Mouse (Mus musculus): ENCODE measurements around the gene Prpf38b. TPM values are rescaled to one million over a fixed set of nuclear protein-coding genes. Genes with fewer than 3 reads are reported as not detected.
"Not testable (repeated sequence)": the region's sequence is repeated elsewhere in the genome, so short reads cannot be mapped to it uniquely, and the experiment has no call there.

The Prpf38b gene
- polyA plus RNA-seq, 1 experiment from 2014 or later: 80.7 TPM

GRCm38 (mm10) chr3:108870631-108871030 is 40.9 kb downstream of the Prpf38b start:
- no peak for DNase-seq (ENCODE audit: low spot score)
- H3K4me1 ChIP-seq: no peaks in the 10 kb centered on the region
- H3K9me3 ChIP-seq: no peaks in the 10 kb centered on the region
- no peaks in the 10 kb centered on the region for H3K36me3 ChIP-seq (replicated peaks)
- H3K27me3 ChIP-seq (replicated peaks; ENCODE audit: low read depth, poor library complexity, severe bottlenecking): no peaks in the 10 kb centered on the region
- H3K27ac ChIP-seq (replicated peaks): no peak overlapping the region
- H3K4me3 ChIP-seq: no peak overlapping the region
- WGBS: 81% methylated on average over 6 of the region's 6 CpGs

GRCm38 (mm10) chr3:108867449-108867848 is 44.1 kb downstream of the Prpf38b start:
- H3K9me3 ChIP-seq: no peaks in the 10 kb centered on the region
- no peak overlapping the region for H3K27ac ChIP-seq (replicated peaks)
- H3K27me3 ChIP-seq (replicated peaks; ENCODE audit: low read depth, poor library complexity, severe bottlenecking): no peaks in the 10 kb centered on the region
- DNase-seq (ENCODE audit: low spot score): no peak
- H3K4me1 ChIP-seq: no peaks in the 10 kb centered on the region
- 88% methylated on average over 3 of the region's 3 CpGs for WGBS
- H3K4me3 ChIP-seq: no peak overlapping the region
- no peaks in the 10 kb centered on the region for H3K36me3 ChIP-seq (replicated peaks)

- no peak for DNase-seq (ENCODE audit: low spot score)
- H3K4me3 ChIP-seq: no peak overlapping the region
- H3K27me3 ChIP-seq (replicated peaks; ENCODE audit: low read depth, poor library complexity, severe bottlenecking): no peaks in the 10 kb centered on the region
- 95% methylated on average over 3 of the region's 3 CpGs for WGBS
- H3K4me1 ChIP-seq: no peaks in the 10 kb centered on the region
- no peak overlapping the region for H3K27ac ChIP-seq (replicated peaks)
- no peaks in the 10 kb centered on the region for H3K36me3 ChIP-seq (replicated peaks)
- no peaks in the 10 kb centered on the region for H3K9me3 ChIP-seq
Measured at GRCm38 (mm10) chr3:108865676-108866075, 45.9 kb downstream of the Prpf38b start.

DNA sequence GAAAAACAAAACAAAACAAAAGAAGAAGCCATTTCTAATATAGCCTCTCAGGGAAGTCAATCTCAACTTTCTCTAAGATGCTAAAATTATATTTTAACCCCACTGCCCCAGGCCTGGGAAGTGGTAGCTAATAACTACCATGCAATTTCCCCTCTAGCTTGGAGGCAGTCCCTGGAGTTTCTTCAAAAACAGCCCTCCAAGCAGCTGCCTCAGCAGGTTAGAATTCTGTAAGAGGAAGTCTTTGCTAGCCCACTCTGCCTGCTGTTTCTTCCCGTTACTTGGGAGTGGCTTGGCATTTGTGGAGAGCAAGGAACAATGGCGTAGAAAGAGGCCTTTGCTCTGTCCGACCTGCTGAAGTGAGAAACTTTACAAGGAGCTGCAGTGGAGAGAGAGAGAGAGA is 46.4 kb downstream of the Prpf38b start:
- H3K9me3 ChIP-seq: no peaks in the 10 kb centered on the region
- DNase-seq (ENCODE audit: low spot score): no peak
- 41% methylated on average over 3 of the region's 3 CpGs for WGBS
- H3K27ac ChIP-seq (replicated peaks): no peak overlapping the region
- H3K27me3 ChIP-seq (replicated peaks; ENCODE audit: low read depth, poor library complexity, severe bottlenecking): no peaks in the 10 kb centered on the region
- H3K4me1 ChIP-seq: no peaks in the 10 kb centered on the region
- no peak overlapping the region for H3K4me3 ChIP-seq
- H3K36me3 ChIP-seq (replicated peaks): no peaks in the 10 kb centered on the region

GRCm38 (mm10) chr3:108863091-108863490 is 48.4 kb downstream of the Prpf38b start:
- Histone ChIP-seq H3K27ac (replicated peaks) (no peak overlapping the region), H3K27me3 (replicated peaks; ENCODE audit: low read depth, poor library complexity, severe bottlenecking) (no peaks in the 10 kb centered on the region), H3K36me3 (replicated peaks) (no peaks in the 10 kb centered on the region), H3K4me1 (peaks cover 18% of the 10 kb centered on the region), H3K9me3 (no peaks in the 10 kb centered on the region), H3K4me3 (no peak overlapping the region)
- 95% methylated on average over 10 of the region's 10 CpGs for WGBS
- no peak for DNase-seq (ENCODE audit: low spot score)

- WGBS: 88% methylated on average over 4 of the region's 4 CpGs
- not testable (repeated sequence) for H3K27ac ChIP-seq (replicated peaks); DNase-seq (ENCODE audit: low spot score); H3K27me3 ChIP-seq (replicated peaks; ENCODE audit: low read depth, poor library complexity, severe bottlenecking); H3K4me3 ChIP-seq; H3K9me3 ChIP-seq; H3K36me3 ChIP-seq (replicated peaks)
- peaks cover 22% of the 10 kb centered on the region for H3K4me1 ChIP-seq
Measured at GRCm38 (mm10) chr3:108862282-108862681, 49.2 kb downstream of the Prpf38b start.

DNA sequence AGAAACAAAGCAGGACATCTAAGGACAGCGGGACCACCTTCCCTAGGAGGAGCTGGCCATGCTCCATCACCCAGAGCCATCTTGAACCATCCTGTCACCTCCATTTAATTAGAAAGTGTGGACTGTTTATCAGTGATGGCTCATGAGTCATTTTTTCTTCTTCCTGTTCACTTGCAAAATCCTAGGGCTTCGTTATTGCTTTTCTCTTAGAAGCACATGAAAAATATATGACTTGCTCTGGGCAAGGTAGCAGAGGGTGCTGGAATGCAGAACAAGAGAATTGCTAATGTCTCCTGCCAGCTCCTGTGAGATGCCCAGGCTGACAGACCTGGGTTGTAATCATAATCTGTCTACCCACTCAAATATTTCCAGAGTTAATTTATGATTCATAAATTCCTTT is 50.7 kb downstream of the Prpf38b start:
- DNase-seq (ENCODE audit: low spot score): no peak

GRCm38 (mm10) chr3:108858231-108858770 is 53.2 kb downstream of the Prpf38b start:
- Histone ChIP-seq H3K36me3 (replicated peaks) (no peaks in the 10 kb centered on the region), H3K4me1 (peaks cover 37% of the 10 kb centered on the region), H3K27ac (replicated peaks) (0 out of 2 replicates have a peak overlapping the region, but pooled peaks have one; percentile 3), H3K27me3 (replicated peaks; ENCODE audit: low read depth, poor library complexity, severe bottlenecking) (0 out of 2 replicates have a peak, but pooled peaks cover 6% of the 10 kb centered on the region), H3K4me3 (no peak overlapping the region), H3K9me3 (no peaks in the 10 kb centered on the region)
- peak; percentile 40 for DNase-seq (ENCODE audit: low spot score)
- WGBS: 47% methylated on average over 7 of the region's 7 CpGs

More for the DNA sequence above, 50.7 kb downstream of the Prpf38b start:
- no peaks in the 10 kb centered on the region for H3K36me3 ChIP-seq (replicated peaks)
- no peak overlapping the region for H3K27ac ChIP-seq (replicated peaks)
- H3K27me3 ChIP-seq (replicated peaks; ENCODE audit: low read depth, poor library complexity, severe bottlenecking): no peaks in the 10 kb centered on the region
- no peaks in the 10 kb centered on the region for H3K9me3 ChIP-seq
- H3K4me1 ChIP-seq: peaks cover 31% of the 10 kb centered on the region
- 78% methylated on average over 2 of the region's 2 CpGs for WGBS
- no peak overlapping the region for H3K4me3 ChIP-seq

- WGBS: 88% methylated on average over 1 of the region's 1 CpGs
- H3K27ac ChIP-seq (replicated peaks): 0 out of 2 replicates have a peak overlapping the region, but pooled peaks have one; percentile 3
Measured at GRCm38 (mm10) chr3:108857714-108858113, 53.8 kb downstream of the Prpf38b start.

DNA sequence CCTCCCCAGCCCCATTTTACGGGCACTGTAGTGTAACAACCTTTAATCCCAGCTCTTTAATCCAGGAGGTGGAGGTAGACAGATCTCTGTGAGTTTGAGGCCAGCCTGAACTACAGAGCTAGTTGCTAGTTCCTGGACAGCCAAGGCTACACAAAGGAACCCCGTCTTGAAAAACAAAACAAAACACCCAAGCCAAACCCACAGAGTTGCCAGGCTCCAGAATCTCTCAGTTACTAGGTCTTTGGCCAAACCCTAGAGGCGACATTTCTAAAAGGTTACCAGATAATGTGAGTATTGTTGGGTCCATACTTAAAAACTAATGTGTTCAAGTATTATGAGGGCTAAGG is 54.4 kb downstream of the Prpf38b start:
- Histone ChIP-seq H3K4me3 (no peak overlapping the region), H3K27me3 (replicated peaks; ENCODE audit: low read depth, poor library complexity, severe bottlenecking) (0 out of 2 replicates have a peak, but pooled peaks cover 6% of the 10 kb centered on the region), H3K27ac (replicated peaks) (no peak overlapping the region), H3K9me3 (no peaks in the 10 kb centered on the region), H3K4me1 (peaks cover 40% of the 10 kb centered on the region), H3K36me3 (replicated peaks) (no peaks in the 10 kb centered on the region)
- DNase-seq (ENCODE audit: low spot score): no peak
- 33% methylated on average over 3 of the region's 3 CpGs for WGBS

More at GRCm38 (mm10) chr3:108857714-108858113, 53.8 kb downstream of the Prpf38b start:
- peaks cover 37% of the 10 kb centered on the region for H3K4me1 ChIP-seq
- H3K4me3 ChIP-seq: no peak overlapping the region
- H3K36me3 ChIP-seq (replicated peaks): no peaks in the 10 kb centered on the region
- no peaks in the 10 kb centered on the region for H3K9me3 ChIP-seq
- no peak for DNase-seq (ENCODE audit: low spot score)
- 0 out of 2 replicates have a peak, but pooled peaks cover 6% of the 10 kb centered on the region for H3K27me3 ChIP-seq (replicated peaks; ENCODE audit: low read depth, poor library complexity, severe bottlenecking)

- Histone ChIP-seq H3K4me1 (peaks cover 43% of the 10 kb centered on the region), H3K27me3 (replicated peaks; ENCODE audit: low read depth, poor library complexity, severe bottlenecking) (0 out of 2 replicates have a peak, but pooled peaks cover 6% of the 10 kb centered on the region), H3K27ac (replicated peaks) (no peak overlapping the region), H3K4me3 (no peak overlapping the region), H3K36me3 (replicated peaks) (no peaks in the 10 kb centered on the region), H3K9me3 (no peaks in the 10 kb centered on the region)
- DNase-seq (ENCODE audit: low spot score): peak; percentile 57
- WGBS: 45% methylated on average over 8 of the region's 8 CpGs
Measured at GRCm38 (mm10) chr3:108856386-108857123, 55.0 kb downstream of the Prpf38b start.

- Histone ChIP-seq H3K36me3 (replicated peaks) (no peaks in the 10 kb centered on the region), H3K27me3 (replicated peaks; ENCODE audit: low read depth, poor library complexity, severe bottlenecking) (0 out of 2 replicates have a peak, but pooled peaks cover 6% of the 10 kb centered on the region), H3K27ac (replicated peaks) (peak overlapping the region; percentile 51; the same call in 1 of the 2 replicates), H3K4me1 (peaks cover 43% of the 10 kb centered on the region), H3K9me3 (no peaks in the 10 kb centered on the region), H3K4me3 (no peak overlapping the region)
- WGBS: 77% methylated on average over 10 of the region's 10 CpGs
- no peak for DNase-seq (ENCODE audit: low spot score)
Measured at GRCm38 (mm10) chr3:108855864-108856263, 55.7 kb downstream of the Prpf38b start.

- H3K36me3 ChIP-seq (replicated peaks): no peaks in the 10 kb centered on the region
- H3K4me1 ChIP-seq: peaks cover 43% of the 10 kb centered on the region
- peak overlapping the region; percentile 51 for H3K27ac ChIP-seq (replicated peaks)
- DNase-seq (ENCODE audit: low spot score): no peak
- 63% methylated on average over 12 of the region's 12 CpGs for WGBS
- H3K9me3 ChIP-seq: no peaks in the 10 kb centered on the region
- 0 out of 2 replicates have a peak, but pooled peaks cover 6% of the 10 kb centered on the region for H3K27me3 ChIP-seq (replicated peaks; ENCODE audit: low read depth, poor library complexity, severe bottlenecking)
- no peak overlapping the region for H3K4me3 ChIP-seq
Measured at GRCm38 (mm10) chr3:108855371-108855770, 56.2 kb downstream of the Prpf38b start.
